Mouse (Mus musculus): ENCODE measurements around the gene Hrh1. TPM values are rescaled to one million over a fixed set of nuclear protein-coding genes. Genes with fewer than 3 reads are reported as not detected.

Gene Hrh1
- polyA plus RNA-seq, 1 experiment = not detected

DNA sequence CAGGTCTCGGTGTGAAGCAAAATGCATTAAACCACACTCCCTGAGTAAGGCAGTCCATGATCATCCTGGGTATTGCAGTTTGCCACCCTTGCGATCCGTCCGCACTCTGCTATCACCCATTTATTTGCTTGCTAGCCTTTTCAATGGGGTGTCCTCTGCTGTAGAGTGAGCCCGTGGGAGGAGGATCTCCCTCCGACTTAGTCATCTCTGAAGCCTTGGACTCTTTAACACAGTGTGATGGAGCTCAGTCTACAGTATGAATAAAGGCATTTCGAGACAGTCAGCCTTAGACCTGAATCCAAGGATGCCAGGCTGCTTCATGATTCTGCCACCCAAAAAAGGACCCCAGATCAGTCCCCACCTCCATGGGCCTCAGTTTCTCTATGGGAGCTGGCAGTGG, 25.0 kb upstream of the Hrh1 start:
- Histone ChIP-seq H3K4me1 (ENCODE audit: control insufficient read depth, insufficient read depth, low read length) (no peaks in the 10 kb centered on the region; the same call in 1 of the 2 replicates), H3K4me3 (replicated peaks; ENCODE audit: control insufficient read depth, low read depth, low read length) (no peak overlapping the region), H3K27ac (ENCODE audit: control insufficient read depth, insufficient read depth, low read depth, low read length, poor library complexity) (no peak overlapping the region)
- TF ChIP-seq CTCF (IDR thresholded peaks at IDR 0.05; ENCODE audit: control insufficient read depth, insufficient read depth, low read length) = no peak
- TF ChIP-seq POLR2A (IDR thresholded peaks at IDR 0.05; ENCODE audit: borderline replicate concordance, control insufficient read depth, low read depth, low read length) = no peak
- 78% methylated on average over 7 of the region's 7 CpGs for WGBS

DNA sequence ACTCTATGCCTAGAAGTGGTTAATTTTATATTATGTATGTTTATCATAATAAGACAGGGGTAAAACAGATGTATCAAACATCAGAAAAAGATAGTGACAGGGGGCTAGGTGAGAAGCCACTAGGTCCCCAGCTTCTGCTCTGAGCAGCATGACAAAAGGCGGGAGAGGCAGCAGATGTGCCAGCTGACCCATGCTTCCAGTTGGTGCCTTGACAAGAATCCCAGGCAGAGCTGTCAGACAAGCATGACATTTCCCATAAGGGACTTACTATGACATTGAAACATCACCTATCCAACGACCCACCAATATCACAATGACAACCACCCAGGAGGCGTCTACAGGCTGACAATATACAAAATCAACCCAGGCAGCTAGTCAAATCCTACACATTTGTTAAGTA, 16.9 kb upstream of the Hrh1 start:
- 72% methylated on average over 3 of the region's 3 CpGs for WGBS
- TF ChIP-seq CTCF (IDR thresholded peaks at IDR 0.05; ENCODE audit: control insufficient read depth, insufficient read depth, low read length) (no peak), POLR2A (IDR thresholded peaks at IDR 0.05; ENCODE audit: borderline replicate concordance, control insufficient read depth, low read depth, low read length) (no peak)
- no peaks in the 10 kb centered on the region for H3K4me1 ChIP-seq (ENCODE audit: control insufficient read depth, insufficient read depth, low read length)
- no peak overlapping the region for H3K4me3 ChIP-seq (replicated peaks; ENCODE audit: control insufficient read depth, low read depth, low read length)
- no peak overlapping the region for H3K27ac ChIP-seq (ENCODE audit: control insufficient read depth, insufficient read depth, low read depth, low read length, poor library complexity)

DNA sequence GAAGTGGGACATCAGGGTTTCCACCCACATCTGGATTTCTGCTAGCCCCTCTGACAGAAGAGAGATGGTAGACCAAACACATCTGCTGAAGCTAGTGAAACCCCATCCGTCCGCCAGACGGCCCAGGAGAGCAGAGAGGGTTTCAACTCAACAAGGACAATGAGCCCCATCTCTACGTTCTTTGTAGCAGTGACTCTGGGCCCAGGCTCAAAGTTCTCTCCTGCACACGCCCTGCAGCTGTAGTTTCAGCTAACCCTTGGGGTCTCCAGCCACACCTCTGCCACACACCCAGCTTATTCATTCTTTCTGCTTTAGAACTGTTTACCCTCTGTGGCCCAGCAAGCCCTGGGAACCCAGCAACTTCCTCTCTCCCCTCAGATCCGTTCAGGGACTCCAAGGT, 10.4 kb upstream of the Hrh1 start:
- Histone ChIP-seq H3K27ac (ENCODE audit: control insufficient read depth, insufficient read depth, low read depth, low read length, poor library complexity) (no peak overlapping the region), H3K4me1 (ENCODE audit: control insufficient read depth, insufficient read depth, low read length) (no peaks in the 10 kb centered on the region), H3K4me3 (replicated peaks; ENCODE audit: control insufficient read depth, low read depth, low read length) (no peak overlapping the region)
- no peak for TF ChIP-seq CTCF (IDR thresholded peaks at IDR 0.05; ENCODE audit: control insufficient read depth, insufficient read depth, low read length)
- TF ChIP-seq POLR2A (IDR thresholded peaks at IDR 0.05; ENCODE audit: borderline replicate concordance, control insufficient read depth, low read depth, low read length) = no peak
- 55% methylated on average over 6 of the region's 6 CpGs for WGBS

DNA sequence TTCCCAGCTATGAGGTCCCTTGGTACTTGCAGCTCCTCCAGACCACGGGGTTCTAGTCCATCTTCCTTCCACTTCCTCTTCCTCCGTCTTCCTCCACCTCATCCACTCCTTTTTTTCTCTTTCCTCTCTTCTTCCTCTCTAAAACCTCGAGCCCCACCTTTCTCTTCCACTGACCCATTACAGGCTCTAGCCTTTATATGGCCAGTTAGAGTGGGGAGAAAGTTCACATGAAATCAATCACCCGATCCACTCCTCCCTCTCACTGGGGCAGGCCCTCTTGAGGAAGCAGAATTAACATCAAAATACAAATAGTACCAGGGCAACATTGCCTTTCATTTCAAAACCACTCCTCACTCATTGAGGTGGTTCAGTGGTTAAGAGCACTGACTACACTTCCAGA, 9.9 kb upstream of the Hrh1 start:
- no peak overlapping the region for H3K27ac ChIP-seq (ENCODE audit: control insufficient read depth, insufficient read depth, low read depth, low read length, poor library complexity)
- no peaks in the 10 kb centered on the region for H3K4me1 ChIP-seq (ENCODE audit: control insufficient read depth, insufficient read depth, low read length)
- no peak overlapping the region for H3K4me3 ChIP-seq (replicated peaks; ENCODE audit: control insufficient read depth, low read depth, low read length)
- 23% methylated on average over 4 of the region's 4 CpGs for WGBS
- no peak for TF ChIP-seq POLR2A (IDR thresholded peaks at IDR 0.05; ENCODE audit: borderline replicate concordance, control insufficient read depth, low read depth, low read length)
- no peak for TF ChIP-seq CTCF (IDR thresholded peaks at IDR 0.05; ENCODE audit: control insufficient read depth, insufficient read depth, low read length)

DNA sequence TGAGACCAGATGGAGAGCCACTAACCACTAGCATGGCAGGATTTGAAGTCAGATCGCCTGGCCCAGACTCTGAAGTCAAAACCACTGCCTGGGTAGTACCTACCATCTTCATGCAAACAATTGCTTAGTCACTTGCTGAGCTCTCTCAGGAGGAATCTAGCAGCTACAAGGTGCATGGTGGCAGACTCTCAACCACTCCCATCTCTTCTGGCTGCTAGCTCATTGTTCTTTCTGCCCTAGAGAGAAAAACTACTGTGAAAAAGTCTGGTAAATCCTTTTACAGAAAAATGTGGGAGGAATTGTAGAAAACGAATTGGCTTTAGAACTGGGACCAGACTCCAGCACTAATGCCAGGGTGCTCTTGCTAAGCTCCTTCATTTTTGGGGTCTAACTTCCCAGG, 7.6 kb upstream of the Hrh1 start:
- WGBS = 61% methylated on average over 2 of the region's 2 CpGs

DNA sequence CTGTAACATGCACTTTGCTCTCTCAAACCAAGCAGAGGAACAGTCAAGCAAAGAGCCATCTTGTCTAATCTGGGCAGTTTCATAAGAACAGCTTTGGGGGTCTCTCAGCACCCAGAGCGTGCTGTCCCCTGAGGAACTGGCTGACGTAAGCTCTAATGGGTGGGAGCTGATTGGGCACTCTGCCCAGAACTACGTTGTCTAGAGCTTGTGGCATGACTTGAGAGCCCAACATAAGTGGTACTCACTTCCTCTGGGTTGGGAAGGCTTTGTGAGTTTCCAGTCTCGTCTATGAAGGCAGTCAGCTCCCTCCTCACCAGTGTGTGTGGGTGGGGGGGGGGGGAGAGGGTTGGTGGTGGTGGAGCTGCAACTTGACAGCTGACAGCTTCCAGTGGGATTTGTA, 2.8 kb upstream of the Hrh1 start:
- no peaks in the 10 kb centered on the region; the same call in 1 of the 2 replicates for H3K4me1 ChIP-seq (ENCODE audit: control insufficient read depth, insufficient read depth, low read length)
- 12% methylated on average over 4 of the region's 4 CpGs for WGBS
- H3K4me3 ChIP-seq (replicated peaks; ENCODE audit: control insufficient read depth, low read depth, low read length) = no peak overlapping the region
- no peak overlapping the region for H3K27ac ChIP-seq (ENCODE audit: control insufficient read depth, insufficient read depth, low read depth, low read length, poor library complexity)
- TF ChIP-seq CTCF (IDR thresholded peaks at IDR 0.05; ENCODE audit: control insufficient read depth, insufficient read depth, low read length) (no peak), POLR2A (IDR thresholded peaks at IDR 0.05; ENCODE audit: borderline replicate concordance, control insufficient read depth, low read depth, low read length) (no peak)

More for the DNA sequence above, 7.6 kb upstream of the Hrh1 start:
- no peak overlapping the region for H3K27ac ChIP-seq (ENCODE audit: control insufficient read depth, insufficient read depth, low read depth, low read length, poor library complexity)
- H3K4me3 ChIP-seq (replicated peaks; ENCODE audit: control insufficient read depth, low read depth, low read length) = no peak overlapping the region
- H3K4me1 ChIP-seq (ENCODE audit: control insufficient read depth, insufficient read depth, low read length) = no peaks in the 10 kb centered on the region
- no peak for TF ChIP-seq POLR2A (IDR thresholded peaks at IDR 0.05; ENCODE audit: borderline replicate concordance, control insufficient read depth, low read depth, low read length)
- TF ChIP-seq CTCF (IDR thresholded peaks at IDR 0.05; ENCODE audit: control insufficient read depth, insufficient read depth, low read length) = no peak

DNA sequence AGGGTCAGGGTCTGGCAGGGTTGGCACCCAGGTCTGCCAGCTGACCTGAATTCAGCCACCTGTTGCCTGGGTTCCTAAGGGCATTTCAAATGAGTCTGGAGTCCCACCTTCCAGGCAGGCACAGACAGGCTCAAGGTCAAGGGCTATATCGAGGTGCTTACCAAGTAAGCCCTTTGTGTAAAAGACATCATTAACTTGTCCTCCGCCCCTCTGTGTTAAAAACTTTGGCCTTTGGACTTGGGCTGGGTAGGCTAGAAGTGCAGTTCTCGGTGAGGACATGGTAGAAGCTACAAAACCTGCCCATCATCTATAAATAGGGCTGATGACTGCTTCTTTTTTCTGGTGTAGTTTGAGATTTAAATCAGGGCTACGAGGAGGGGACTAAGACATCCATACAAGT, 1.1 kb upstream of the Hrh1 start:
- Histone ChIP-seq H3K4me1 (ENCODE audit: control insufficient read depth, insufficient read depth, low read length) (no peaks in the 10 kb centered on the region; the same call in 1 of the 2 replicates), H3K4me3 (replicated peaks; ENCODE audit: control insufficient read depth, low read depth, low read length) (no peak overlapping the region), H3K27ac (ENCODE audit: control insufficient read depth, insufficient read depth, low read depth, low read length, poor library complexity) (no peak overlapping the region)
- no peak for TF ChIP-seq CTCF (IDR thresholded peaks at IDR 0.05; ENCODE audit: control insufficient read depth, insufficient read depth, low read length)
- no peak for TF ChIP-seq POLR2A (IDR thresholded peaks at IDR 0.05; ENCODE audit: borderline replicate concordance, control insufficient read depth, low read depth, low read length)
- WGBS = 59% methylated on average over 4 of the region's 4 CpGs

DNA sequence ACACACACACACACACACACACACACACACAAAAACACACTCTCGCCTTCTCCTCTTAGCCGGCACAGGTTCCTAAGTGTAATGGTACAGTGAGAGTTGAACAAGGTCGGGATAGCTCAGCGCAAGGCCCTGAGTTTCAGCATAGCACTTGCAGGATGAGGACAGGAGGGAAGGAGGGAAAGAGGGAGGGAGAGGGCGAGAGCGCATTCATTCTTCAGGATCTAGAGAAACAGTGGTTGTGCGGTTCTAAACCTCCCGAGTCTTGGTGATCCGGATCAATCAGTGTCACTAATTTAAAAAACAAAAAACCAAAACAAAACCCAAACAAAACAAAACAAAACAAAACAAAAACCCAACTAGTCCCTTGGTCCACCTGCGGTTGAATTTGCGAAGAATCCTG, 456 bp upstream of the Hrh1 start:
- TF ChIP-seq POLR2A (IDR thresholded peaks at IDR 0.05; ENCODE audit: borderline replicate concordance, control insufficient read depth, low read depth, low read length) (no peak), CTCF (IDR thresholded peaks at IDR 0.05; ENCODE audit: control insufficient read depth, insufficient read depth, low read length) (no peak)
- 14% methylated on average over 11 of the region's 11 CpGs for WGBS
- Histone ChIP-seq H3K4me1 (ENCODE audit: control insufficient read depth, insufficient read depth, low read length) (no peaks in the 10 kb centered on the region; the same call in 1 of the 2 replicates), H3K4me3 (replicated peaks; ENCODE audit: control insufficient read depth, low read depth, low read length) (no peak overlapping the region), H3K27ac (ENCODE audit: control insufficient read depth, insufficient read depth, low read depth, low read length, poor library complexity) (no peak overlapping the region)

DNA sequence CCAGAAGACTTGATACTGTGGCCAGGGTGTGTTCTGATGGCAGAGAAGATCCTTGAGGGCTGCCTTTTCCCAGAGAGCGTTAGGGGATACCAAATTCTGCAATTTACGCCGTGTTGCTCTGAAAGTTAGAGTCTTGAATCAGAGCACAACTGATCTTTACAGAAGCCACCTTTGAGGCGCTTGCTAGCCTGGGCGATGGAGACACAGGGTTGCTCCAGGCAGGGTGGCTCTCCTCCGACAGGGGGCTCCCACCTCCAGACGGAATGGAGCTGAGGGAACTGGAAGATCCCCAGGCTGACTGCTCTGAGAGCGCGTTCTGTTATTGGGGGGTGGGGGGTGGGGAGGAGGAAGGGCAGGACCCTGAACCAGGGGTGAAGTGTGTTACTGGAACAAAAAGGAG, 890 bp downstream of the Hrh1 start:
- Histone ChIP-seq H3K27ac (ENCODE audit: control insufficient read depth, insufficient read depth, low read depth, low read length, poor library complexity) (no peak overlapping the region), H3K4me3 (replicated peaks; ENCODE audit: control insufficient read depth, low read depth, low read length) (no peak overlapping the region), H3K4me1 (ENCODE audit: control insufficient read depth, insufficient read depth, low read length) (no peaks in the 10 kb centered on the region; the same call in 1 of the 2 replicates)
- TF ChIP-seq CTCF (IDR thresholded peaks at IDR 0.05; ENCODE audit: control insufficient read depth, insufficient read depth, low read length) (no peak), POLR2A (IDR thresholded peaks at IDR 0.05; ENCODE audit: borderline replicate concordance, control insufficient read depth, low read depth, low read length) (no peak)
- 12% methylated on average over 9 of the region's 9 CpGs for WGBS

All from bone marrow, adult 2 months (tissue).